Mouse (Mus musculus): ENCODE measurements around the gene Foxp1. TPM values are rescaled to one million over a fixed set of nuclear protein-coding genes. Genes with fewer than 3 reads are reported as not detected.

Foxp1 gene
- polyA plus RNA-seq, 1 experiment from 2014 or later, result 107 TPM

DNA sequence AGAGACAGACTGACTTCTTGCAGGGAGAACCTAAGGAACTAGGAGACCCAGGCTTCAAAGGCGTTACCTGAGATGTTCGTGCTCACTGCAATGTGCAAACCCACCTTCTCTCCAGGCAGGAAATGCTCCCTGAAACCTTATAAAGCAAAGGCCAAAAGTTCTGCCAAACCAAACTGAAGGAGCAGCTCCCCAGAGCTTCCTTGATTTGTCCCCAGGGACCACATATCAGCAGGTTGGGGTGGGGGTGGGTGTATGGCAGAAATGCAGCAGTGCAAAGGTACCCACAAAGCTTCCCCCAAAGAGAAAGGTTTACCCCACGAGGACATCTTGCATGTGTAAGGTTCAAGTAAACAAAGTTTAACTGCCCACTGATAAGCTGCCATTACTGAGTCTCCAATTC is 184.3 kb downstream of the Foxp1 start:
- no peak for DNase-seq (ENCODE audit: low spot score)
- no peaks in the 10 kb centered on the region for H3K27me3 ChIP-seq (replicated peaks; ENCODE audit: low read depth, poor library complexity, severe bottlenecking)
- no peaks in the 10 kb centered on the region for H3K9me3 ChIP-seq
- H3K36me3 ChIP-seq (replicated peaks), result no peaks in the 10 kb centered on the region
- 50% methylated on average over 3 of the region's 3 CpGs for WGBS
- peak overlapping the region; percentile 35; the same call in 1 of the 2 replicates for H3K27ac ChIP-seq (replicated peaks)
- H3K4me1 ChIP-seq, result peaks cover 39% of the 10 kb centered on the region
- H3K4me3 ChIP-seq, result no peak overlapping the region

DNA sequence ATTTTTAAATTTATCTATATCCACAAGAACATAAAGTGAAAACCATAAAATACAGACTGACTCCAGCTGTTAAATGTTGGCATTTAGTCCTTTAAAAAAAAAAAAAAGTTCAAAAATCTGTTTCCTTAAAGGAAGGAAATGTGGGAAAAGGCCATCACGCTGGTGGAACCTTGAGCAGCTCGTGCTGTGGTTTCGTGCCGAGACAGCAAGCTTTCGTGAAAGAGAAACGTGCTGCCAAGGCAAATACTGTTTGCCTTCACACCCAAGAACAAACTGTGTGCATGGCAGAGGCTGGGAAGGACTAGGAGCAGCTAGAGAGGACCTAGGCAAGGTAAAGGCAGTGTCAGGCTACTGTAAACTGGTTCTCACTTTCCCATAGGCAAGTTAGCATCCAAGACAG is 184.9 kb downstream of the Foxp1 start:
- Histone ChIP-seq H3K9me3 (no peaks in the 10 kb centered on the region), H3K4me1 (peaks cover 39% of the 10 kb centered on the region), H3K27ac (replicated peaks) (no peak overlapping the region), H3K36me3 (replicated peaks) (no peaks in the 10 kb centered on the region), H3K4me3 (no peak overlapping the region), H3K27me3 (replicated peaks; ENCODE audit: low read depth, poor library complexity, severe bottlenecking) (no peaks in the 10 kb centered on the region)
- DNase-seq (ENCODE audit: low spot score), result no peak
- 67% methylated on average over 6 of the region's 6 CpGs for WGBS

DNA sequence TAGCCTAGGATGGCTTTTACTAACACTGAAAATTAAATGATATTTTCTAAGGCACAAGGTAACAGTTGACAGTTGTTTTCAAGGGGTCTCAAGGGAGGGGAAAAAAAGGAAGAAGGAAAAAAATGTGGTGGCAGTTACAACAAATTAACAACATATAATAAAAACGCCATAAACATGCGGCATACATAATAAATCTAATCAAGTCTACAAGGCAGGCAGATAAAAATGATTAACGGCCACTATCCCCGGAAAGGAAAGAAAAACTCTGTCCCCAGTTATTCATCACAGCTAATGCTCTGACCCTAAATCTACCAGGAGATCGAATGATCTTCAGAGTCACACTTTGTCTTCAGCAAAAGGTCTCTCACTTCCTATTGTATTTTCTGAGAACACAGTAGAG is 186.3 kb downstream of the Foxp1 start:
- H3K4me1 ChIP-seq, result peaks cover 41% of the 10 kb centered on the region
- H3K27ac ChIP-seq (replicated peaks), result no peak overlapping the region
- H3K4me3 ChIP-seq, result no peak overlapping the region
- H3K36me3 ChIP-seq (replicated peaks), result no peaks in the 10 kb centered on the region
- 71% methylated on average over 5 of the region's 5 CpGs for WGBS
- no peaks in the 10 kb centered on the region for H3K9me3 ChIP-seq
- no peaks in the 10 kb centered on the region for H3K27me3 ChIP-seq (replicated peaks; ENCODE audit: low read depth, poor library complexity, severe bottlenecking)
- DNase-seq (ENCODE audit: low spot score), result no peak

DNA sequence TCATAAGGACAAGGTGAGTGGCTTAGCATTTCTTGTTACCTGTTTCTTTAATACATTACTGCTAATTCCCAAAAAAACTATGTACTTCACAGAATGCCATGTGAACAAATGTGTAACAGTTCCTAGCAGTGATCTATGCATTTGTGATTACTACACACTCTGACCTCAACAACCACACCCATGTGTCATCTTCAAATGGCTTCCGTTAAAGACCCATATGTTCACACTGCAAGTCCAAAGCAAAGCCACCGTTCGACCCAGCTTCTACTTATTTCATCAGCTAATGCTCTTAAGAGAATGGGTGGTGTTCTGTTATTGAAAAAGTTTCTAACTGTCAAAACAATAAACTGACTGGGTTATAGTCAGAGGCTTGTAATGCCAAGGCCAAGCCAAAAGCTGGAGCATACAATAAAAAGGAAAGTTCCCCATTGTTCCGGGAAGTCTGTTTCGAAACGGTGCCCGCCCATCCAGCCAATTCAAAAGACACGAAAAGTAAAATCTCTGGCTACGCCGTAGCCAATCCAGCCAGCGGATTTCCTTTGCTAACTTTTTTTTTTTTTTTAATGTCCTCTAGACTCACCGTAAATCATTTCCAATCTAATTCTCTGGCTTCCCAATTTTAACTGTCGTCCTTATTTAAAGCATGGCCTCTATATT is 187.2 kb downstream of the Foxp1 start:
- H3K4me3 ChIP-seq, result no peak overlapping the region
- peaks cover 44% of the 10 kb centered on the region for H3K4me1 ChIP-seq
- no peaks in the 10 kb centered on the region for H3K27me3 ChIP-seq (replicated peaks; ENCODE audit: low read depth, poor library complexity, severe bottlenecking)
- WGBS, result 89% methylated on average over 13 of the region's 13 CpGs
- H3K27ac ChIP-seq (replicated peaks), result no peak overlapping the region
- H3K36me3 ChIP-seq (replicated peaks), result no peaks in the 10 kb centered on the region
- H3K9me3 ChIP-seq, result no peaks in the 10 kb centered on the region
- DNase-seq (ENCODE audit: low spot score), result no peak

DNA sequence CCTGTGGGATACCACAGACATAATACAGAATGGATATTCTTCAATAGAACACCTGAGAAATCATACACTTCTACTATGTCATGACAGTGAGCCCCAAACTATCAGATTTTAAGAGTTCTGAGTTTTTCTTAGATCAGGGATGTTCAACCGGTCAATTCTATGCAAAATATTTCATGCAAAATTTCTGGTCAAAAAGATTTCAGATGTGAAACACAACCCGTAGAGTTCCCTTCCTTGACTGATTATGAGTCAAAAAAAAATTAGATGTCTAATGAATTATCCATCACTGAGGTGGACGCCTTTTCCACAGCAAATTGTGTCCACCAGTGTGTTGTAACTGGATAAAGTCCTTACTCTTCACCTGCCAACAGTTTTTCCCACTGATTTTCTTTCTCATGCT is 188.3 kb downstream of the Foxp1 start:
- no peaks in the 10 kb centered on the region for H3K9me3 ChIP-seq
- WGBS, result 93% methylated on average over 3 of the region's 3 CpGs
- H3K36me3 ChIP-seq (replicated peaks), result no peaks in the 10 kb centered on the region
- H3K27ac ChIP-seq (replicated peaks), result no peak overlapping the region
- no peaks in the 10 kb centered on the region for H3K27me3 ChIP-seq (replicated peaks; ENCODE audit: low read depth, poor library complexity, severe bottlenecking)
- H3K4me3 ChIP-seq, result no peak overlapping the region
- DNase-seq (ENCODE audit: low spot score), result no peak
- peaks cover 46% of the 10 kb centered on the region for H3K4me1 ChIP-seq

DNA sequence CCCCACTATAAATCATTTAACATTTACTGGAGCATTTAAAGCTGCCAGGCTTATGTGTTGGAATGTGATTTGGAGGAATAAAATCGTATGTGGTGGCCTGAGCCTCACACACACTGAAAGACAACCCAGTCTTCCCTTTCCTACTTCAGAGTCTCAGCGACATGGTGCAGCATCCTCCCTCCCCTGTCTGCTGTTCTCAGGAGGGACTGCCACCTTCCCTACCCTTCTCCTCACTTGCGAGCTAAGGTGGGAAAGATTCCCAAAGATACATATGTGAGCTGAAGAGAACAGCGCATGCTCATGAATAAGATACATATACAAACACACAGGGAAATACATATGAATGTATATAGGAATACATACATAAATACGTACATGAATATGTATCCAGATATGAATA is 189.4 kb downstream of the Foxp1 start:
- H3K9me3 ChIP-seq, result no peaks in the 10 kb centered on the region
- no peaks in the 10 kb centered on the region for H3K27me3 ChIP-seq (replicated peaks; ENCODE audit: low read depth, poor library complexity, severe bottlenecking)
- no peaks in the 10 kb centered on the region for H3K36me3 ChIP-seq (replicated peaks)
- no peak for DNase-seq (ENCODE audit: low spot score)
- H3K4me3 ChIP-seq, result no peak overlapping the region
- H3K4me1 ChIP-seq, result peaks cover 48% of the 10 kb centered on the region
- 89% methylated on average over 5 of the region's 5 CpGs for WGBS
- H3K27ac ChIP-seq (replicated peaks), result no peak overlapping the region

DNA sequence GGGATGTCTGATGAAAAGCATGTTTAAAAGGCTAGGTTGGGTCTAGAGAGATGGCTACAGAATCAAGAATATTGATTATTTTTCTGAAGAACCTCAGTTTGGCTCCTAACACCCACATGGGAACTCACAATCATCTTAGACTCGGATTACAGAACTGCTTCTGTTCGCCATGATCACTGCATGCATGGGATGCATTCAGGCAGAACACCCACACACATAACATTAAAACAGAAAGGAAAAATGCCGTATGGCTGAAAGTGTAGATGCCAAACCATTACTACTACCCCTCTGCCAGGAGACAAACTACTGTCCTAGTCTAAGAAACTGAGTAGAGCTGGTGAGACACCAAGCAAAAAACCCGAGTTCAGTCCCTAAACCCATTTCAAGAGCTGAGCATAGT is 192.4 kb downstream of the Foxp1 start:
- Histone ChIP-seq H3K9me3 (no peaks in the 10 kb centered on the region), H3K27me3 (replicated peaks; ENCODE audit: low read depth, poor library complexity, severe bottlenecking) (no peaks in the 10 kb centered on the region), H3K4me1 (peaks cover 33% of the 10 kb centered on the region), H3K27ac (replicated peaks) (no peak overlapping the region), H3K4me3 (no peak overlapping the region), H3K36me3 (replicated peaks) (no peaks in the 10 kb centered on the region)
- no peak for DNase-seq (ENCODE audit: low spot score)
- WGBS, result 85% methylated on average over 4 of the region's 4 CpGs

DNA sequence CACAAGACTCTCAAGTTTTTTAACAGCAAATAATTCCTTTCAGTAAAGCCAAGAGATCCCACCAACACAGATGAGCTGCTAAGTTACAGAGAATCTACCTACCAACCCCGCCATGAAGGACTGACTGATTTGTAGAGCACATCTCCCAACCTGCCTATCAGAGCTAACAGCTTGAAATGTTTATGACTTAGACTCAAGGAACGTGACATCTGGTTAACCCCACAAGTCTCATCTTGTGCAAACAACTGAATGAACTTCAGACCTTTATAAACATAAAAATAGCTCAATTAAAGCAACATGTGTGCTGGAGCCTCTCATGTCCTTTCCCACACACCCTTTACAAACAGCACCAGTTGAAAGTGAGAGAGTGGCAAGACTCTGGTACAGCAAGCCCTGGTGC is 193.9 kb downstream of the Foxp1 start:
- Histone ChIP-seq H3K4me3 (no peak overlapping the region), H3K9me3 (no peaks in the 10 kb centered on the region), H3K27me3 (replicated peaks; ENCODE audit: low read depth, poor library complexity, severe bottlenecking) (no peaks in the 10 kb centered on the region), H3K36me3 (replicated peaks) (no peaks in the 10 kb centered on the region), H3K27ac (replicated peaks) (no peak overlapping the region; the same call in 1 of the 2 replicates), H3K4me1 (peaks cover 43% of the 10 kb centered on the region)
- 34% methylated on average over 2 of the region's 2 CpGs for WGBS
- no peak for DNase-seq (ENCODE audit: low spot score)

DNA sequence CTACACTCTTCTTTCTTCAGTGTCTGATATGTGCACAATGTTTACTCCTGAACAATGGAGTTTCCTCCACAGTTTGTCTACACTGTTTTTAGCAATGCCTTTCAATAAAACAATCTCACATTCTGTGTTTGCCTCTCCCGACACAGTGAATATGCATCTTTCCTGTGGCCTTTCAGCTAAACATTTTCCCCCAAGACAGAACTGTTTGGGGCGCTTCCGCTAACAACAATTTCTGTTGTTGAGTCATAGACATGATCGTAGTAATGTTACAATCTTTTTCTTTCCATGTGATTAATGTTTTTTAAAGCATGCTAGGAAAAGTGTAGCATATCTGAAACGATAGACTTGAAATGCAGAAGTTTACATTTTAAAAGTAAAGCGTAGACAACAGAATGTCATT is 194.4 kb downstream of the Foxp1 start:
- no peaks in the 10 kb centered on the region for H3K36me3 ChIP-seq (replicated peaks)
- DNase-seq (ENCODE audit: low spot score), result no peak
- 78% methylated on average over 6 of the region's 6 CpGs for WGBS
- H3K27me3 ChIP-seq (replicated peaks; ENCODE audit: low read depth, poor library complexity, severe bottlenecking), result no peaks in the 10 kb centered on the region
- H3K4me3 ChIP-seq, result no peak overlapping the region
- H3K4me1 ChIP-seq, result peaks cover 43% of the 10 kb centered on the region
- no peaks in the 10 kb centered on the region for H3K9me3 ChIP-seq
- no peak overlapping the region for H3K27ac ChIP-seq (replicated peaks)

DNA sequence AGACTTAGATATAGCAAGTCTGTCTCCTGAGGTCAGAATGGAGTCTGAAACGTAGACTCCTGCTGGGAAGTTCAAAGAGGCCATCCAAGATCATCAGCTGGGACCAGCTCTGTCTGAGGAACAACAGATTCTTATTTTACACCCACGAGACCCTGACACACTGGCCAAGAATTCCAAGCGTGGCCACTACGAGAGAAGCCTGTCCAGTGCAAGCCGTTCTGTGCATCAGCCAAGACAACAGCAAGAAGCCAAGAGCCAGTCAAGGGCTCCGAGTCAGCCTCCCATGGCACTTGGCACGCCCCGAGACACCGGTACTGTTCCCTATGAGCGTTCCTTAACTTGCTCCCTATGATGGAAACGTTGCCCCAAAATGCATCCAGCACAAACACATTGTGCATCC is 194.8 kb downstream of the Foxp1 start:
- H3K27me3 ChIP-seq (replicated peaks; ENCODE audit: low read depth, poor library complexity, severe bottlenecking), result no peaks in the 10 kb centered on the region

DNA sequence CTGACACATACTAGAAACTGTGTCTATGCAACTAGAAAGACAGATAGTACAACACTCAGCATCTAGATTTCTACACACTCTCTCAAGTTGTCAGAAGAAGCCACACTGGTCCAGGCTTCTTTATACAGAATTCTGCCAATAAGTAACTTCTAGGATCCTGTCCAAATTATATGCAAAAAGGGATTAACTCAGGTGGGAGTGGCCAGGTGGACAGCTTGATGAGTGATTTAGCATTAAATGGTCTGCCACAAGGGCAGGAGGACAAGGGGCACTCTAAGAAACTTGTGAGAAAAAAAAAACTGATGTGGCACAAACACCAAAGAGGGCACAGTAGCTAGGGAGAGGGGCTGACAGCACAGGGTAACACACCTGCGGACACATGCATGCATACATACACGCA is 196.6 kb downstream of the Foxp1 start:
- WGBS, result 98% methylated on average over 2 of the region's 2 CpGs
- H3K36me3 ChIP-seq (replicated peaks), result no peaks in the 10 kb centered on the region
- no peaks in the 10 kb centered on the region for H3K27me3 ChIP-seq (replicated peaks; ENCODE audit: low read depth, poor library complexity, severe bottlenecking)
- H3K9me3 ChIP-seq, result no peaks in the 10 kb centered on the region
- H3K4me3 ChIP-seq, result no peak overlapping the region
- peaks cover 43% of the 10 kb centered on the region for H3K4me1 ChIP-seq
- no peak for DNase-seq (ENCODE audit: low spot score)
- H3K27ac ChIP-seq (replicated peaks), result no peak overlapping the region

More for the DNA sequence above, 194.8 kb downstream of the Foxp1 start:
- WGBS, result 77% methylated on average over 11 of the region's 11 CpGs
- no peaks in the 10 kb centered on the region for H3K9me3 ChIP-seq
- no peaks in the 10 kb centered on the region for H3K36me3 ChIP-seq (replicated peaks)
- H3K4me1 ChIP-seq, result peaks cover 43% of the 10 kb centered on the region
- no peak for DNase-seq (ENCODE audit: low spot score)
- H3K4me3 ChIP-seq, result no peak overlapping the region
- H3K27ac ChIP-seq (replicated peaks), result peak overlapping the region; percentile 37; the same call in 1 of the 2 replicates

DNA sequence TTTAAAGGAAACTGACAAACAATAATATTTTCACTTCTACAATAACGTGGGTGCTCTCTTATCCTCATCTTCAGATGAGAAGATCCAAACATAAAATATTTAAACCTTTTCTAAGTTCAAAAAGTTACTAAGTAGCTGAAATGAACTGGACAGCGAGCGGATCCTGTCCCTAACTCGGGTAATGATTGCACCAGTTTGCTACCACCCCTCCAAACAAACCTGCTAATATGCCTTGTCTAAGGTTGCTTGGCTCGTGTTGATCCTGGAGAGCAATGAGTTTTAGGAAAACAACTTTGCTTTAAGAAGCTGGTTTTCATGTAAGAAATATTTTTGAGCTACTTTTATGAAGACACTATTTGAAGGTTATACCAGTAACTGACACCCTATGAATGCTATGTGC is 197.1 kb downstream of the Foxp1 start:
- Histone ChIP-seq H3K9me3 (no peaks in the 10 kb centered on the region), H3K4me3 (no peak overlapping the region), H3K4me1 (peaks cover 46% of the 10 kb centered on the region), H3K36me3 (replicated peaks) (no peaks in the 10 kb centered on the region), H3K27me3 (replicated peaks; ENCODE audit: low read depth, poor library complexity, severe bottlenecking) (no peaks in the 10 kb centered on the region), H3K27ac (replicated peaks) (no peak overlapping the region)
- WGBS, result 90% methylated on average over 5 of the region's 5 CpGs
- no peak for DNase-seq (ENCODE audit: low spot score)

DNA sequence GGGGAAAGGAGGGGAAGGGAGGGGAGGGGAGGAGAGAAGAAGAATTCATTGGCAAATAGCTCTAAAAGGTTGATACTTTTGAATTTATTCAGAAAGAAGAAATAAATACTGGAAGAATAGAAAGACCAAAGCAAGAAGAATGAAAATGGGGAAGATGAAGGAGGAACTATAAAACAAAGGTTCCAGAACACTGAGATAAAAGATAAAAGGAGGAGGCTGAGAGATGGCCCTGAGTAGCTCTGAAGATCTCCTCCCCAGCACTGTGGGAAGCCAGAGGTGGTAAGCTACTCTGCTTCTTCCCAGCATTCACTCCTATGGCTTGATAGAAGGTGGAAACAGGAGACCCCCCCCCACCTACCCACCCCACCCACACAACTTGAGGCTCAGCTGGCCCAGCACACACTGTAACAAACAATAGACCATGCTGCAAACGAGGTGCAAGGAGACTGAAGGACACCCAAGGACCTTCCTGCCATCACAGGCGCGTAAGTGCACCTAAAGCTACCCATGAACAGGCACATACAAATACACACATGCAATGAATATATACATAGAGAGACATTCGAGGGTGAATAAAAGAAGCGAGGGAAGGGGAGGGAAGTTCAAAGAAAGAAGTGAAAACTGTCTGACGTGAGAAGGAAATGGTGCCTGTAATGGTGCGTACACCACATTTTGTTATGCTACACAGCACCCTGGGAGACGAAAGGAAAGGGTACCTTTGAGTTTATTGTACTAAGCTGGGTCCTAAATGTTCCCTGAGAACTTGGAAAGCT is 200.2 kb downstream of the Foxp1 start:
- Histone ChIP-seq H3K36me3 (replicated peaks) (no peaks in the 10 kb centered on the region), H3K4me1 (peaks cover 37% of the 10 kb centered on the region), H3K4me3 (no peak overlapping the region), H3K27me3 (replicated peaks; ENCODE audit: low read depth, poor library complexity, severe bottlenecking) (no peaks in the 10 kb centered on the region), H3K9me3 (no peaks in the 10 kb centered on the region), H3K27ac (replicated peaks) (no peak overlapping the region)
- DNase-seq (ENCODE audit: low spot score), result no peak
- WGBS, result 84% methylated on average over 8 of the region's 8 CpGs

Data from embryonic facial prominence, embryonic 10.5 days (tissue).